Mouse (Mus musculus): ENCODE results near the gene Slc6a20a.
A peak's percentile ranks its signal among the peaks of the same experiment; 100 is the strongest.
"Not testable (repeated sequence)": the region's sequence is repeated elsewhere in the genome, so short reads cannot be mapped to it uniquely, and the experiment has no call there.

The Slc6a20a gene

GRCm38 (mm10) chr9:123678327-123679105, at the start of gene Slc6a20a, which contains the start of gene Ccr9:
TSS of gene Slc6a20a (minus strand) at chr9:123678885.
TSS of gene Ccr9 (plus strand) at chr9:123678439.
- no peak for DNase-seq (ENCODE audit: low read depth, low spot score)

- DNase-seq (ENCODE audit: low read depth, low spot score): no peak
Measured at GRCm38 (mm10) chr9:123722737-123723493, 44.2 kb upstream of the Slc6a20a start.

- peak; percentile 99 for DNase-seq (ENCODE audit: low read depth, low spot score)
Measured at GRCm38 (mm10) chr9:123717186-123718008, 38.7 kb upstream of the Slc6a20a start, which contains the start of gene Lztfl1. TSS of gene Lztfl1 (minus strand) at chr9:123717697.

GRCm38 (mm10) chr9:123716301-123716700, 37.6 kb upstream of the Slc6a20a start:
- DNase-seq (ENCODE audit: low read depth, low spot score): no peak

GRCm38 (mm10) chr9:123713111-123713510, 34.4 kb upstream of the Slc6a20a start:
- DNase-seq (ENCODE audit: low read depth, low spot score): no peak

GRCm38 (mm10) chr9:123709226-123709625, 30.5 kb upstream of the Slc6a20a start:
- DNase-seq (ENCODE audit: low read depth, low spot score): no peak

- DNase-seq (ENCODE audit: low read depth, low spot score): no peak
Measured at GRCm38 (mm10) chr9:123701822-123702221, 23.1 kb upstream of the Slc6a20a start.

- DNase-seq (ENCODE audit: low read depth, low spot score): no peak
Measured at GRCm38 (mm10) chr9:123695634-123696302, 17.1 kb upstream of the Slc6a20a start.

GRCm38 (mm10) chr9:123688227-123688626, 9.5 kb upstream of the Slc6a20a start:
- no peak for DNase-seq (ENCODE audit: low read depth, low spot score)

- DNase-seq (ENCODE audit: low read depth, low spot score): no peak
Measured at GRCm38 (mm10) chr9:123686206-123686605, 7.5 kb upstream of the Slc6a20a start.

GRCm38 (mm10) chr9:123683704-123684103, 5.0 kb upstream of the Slc6a20a start:
- no peak for DNase-seq (ENCODE audit: low read depth, low spot score)

GRCm38 (mm10) chr9:123679198-123679597, 513 bp upstream of the Slc6a20a start:
- DNase-seq (ENCODE audit: low read depth, low spot score): no peak

GRCm38 (mm10) chr9:123665645-123666044, 13.0 kb downstream of the Slc6a20a start:
- peak; percentile 7 for DNase-seq (ENCODE audit: low read depth, low spot score)

GRCm38 (mm10) chr9:123659986-123660676, 18.6 kb downstream of the Slc6a20a start:
- DNase-seq (ENCODE audit: low read depth, low spot score): not testable (repeated sequence)

GRCm38 (mm10) chr9:123658981-123659380, 19.7 kb downstream of the Slc6a20a start:
- DNase-seq (ENCODE audit: low read depth, low spot score): no peak

GRCm38 (mm10) chr9:123657457-123657856, 21.2 kb downstream of the Slc6a20a start:
- no peak for DNase-seq (ENCODE audit: low read depth, low spot score)

GRCm38 (mm10) chr9:123651369-123651768, 27.3 kb downstream of the Slc6a20a start:
- no peak for DNase-seq (ENCODE audit: low read depth, low spot score)

- DNase-seq (ENCODE audit: low read depth, low spot score): no peak
Measured at GRCm38 (mm10) chr9:123649785-123650511, 28.7 kb downstream of the Slc6a20a start.

- no peak for DNase-seq (ENCODE audit: low read depth, low spot score)
Measured at GRCm38 (mm10) chr9:123640106-123640505, 38.6 kb downstream of the Slc6a20a start.

- DNase-seq (ENCODE audit: low read depth, low spot score): no peak
Measured at GRCm38 (mm10) chr9:123638668-123639089, 40.0 kb downstream of the Slc6a20a start.

Data from skeletal muscle tissue, adult 2 months (tissue).